Mouse (Mus musculus): ENCODE data around the gene Wwox. TPM values are rescaled to one million over a fixed set of nuclear protein-coding genes. Genes with fewer than 3 reads are reported as not detected.

The Wwox gene
- polyA plus RNA-seq, 1 experiment: 17.3 TPM

DNA sequence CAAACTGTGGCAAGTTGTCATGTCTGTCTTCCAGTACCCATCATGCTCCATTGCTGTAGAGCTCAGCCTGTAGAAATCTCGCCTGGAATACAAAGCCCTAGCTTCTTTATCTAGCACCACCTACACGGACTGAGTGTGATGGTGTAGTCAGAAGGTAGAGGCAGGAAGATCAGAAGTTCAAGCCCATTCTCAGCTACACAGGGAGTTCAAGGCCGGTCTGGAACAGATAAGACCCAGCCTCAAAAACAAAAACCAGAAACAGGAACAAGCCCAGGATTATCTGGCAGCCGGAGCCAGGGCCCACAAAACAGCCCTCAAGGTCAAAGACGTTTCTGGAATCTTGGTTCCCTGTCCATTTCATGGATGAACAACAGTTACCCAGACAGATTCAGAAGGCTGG is 629.3 kb downstream of the Wwox start:
- Histone ChIP-seq H3K4me1 (ENCODE audit: control insufficient read depth, insufficient read depth, low read length) (no peaks in the 10 kb centered on the region), H3K4me3 (ENCODE audit: insufficient read depth, low read length) (no peak overlapping the region), H3K27ac (ENCODE audit: insufficient read depth, low read length) (no peak overlapping the region)
- TF ChIP-seq POLR2A (IDR thresholded peaks at IDR 0.05; ENCODE audit: extremely low read depth, insufficient read depth, low read length) (no peak), CTCF (IDR thresholded peaks at IDR 0.05; ENCODE audit: extremely low read depth, insufficient read depth, low read length) (no peak)

DNA sequence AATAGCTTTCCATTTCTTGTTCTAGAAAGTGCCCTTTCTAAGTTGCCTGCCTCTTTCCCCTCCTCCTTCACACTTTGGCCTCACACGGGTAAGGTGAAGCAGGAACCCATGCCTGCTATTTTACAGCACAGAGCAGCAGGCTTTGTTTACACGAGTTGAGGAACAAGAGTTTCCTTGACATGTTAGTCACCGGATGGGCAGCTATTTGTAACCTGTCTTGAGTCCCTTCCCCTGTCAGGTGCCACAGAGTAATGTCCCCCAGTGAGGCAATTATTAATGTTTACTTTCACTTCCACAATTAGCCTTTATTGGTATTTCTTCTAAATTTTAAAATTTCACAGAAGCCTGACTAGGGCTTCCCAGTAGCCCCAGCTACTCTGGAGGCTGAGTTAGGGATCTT is 630.8 kb downstream of the Wwox start:
- Histone ChIP-seq H3K4me1 (ENCODE audit: control insufficient read depth, insufficient read depth, low read length) (no peaks in the 10 kb centered on the region), H3K4me3 (ENCODE audit: insufficient read depth, low read length) (no peak overlapping the region), H3K27ac (ENCODE audit: insufficient read depth, low read length) (no peak overlapping the region)
- TF ChIP-seq POLR2A (IDR thresholded peaks at IDR 0.05; ENCODE audit: extremely low read depth, insufficient read depth, low read length): no peak
- no peak for TF ChIP-seq CTCF (IDR thresholded peaks at IDR 0.05; ENCODE audit: extremely low read depth, insufficient read depth, low read length)

DNA sequence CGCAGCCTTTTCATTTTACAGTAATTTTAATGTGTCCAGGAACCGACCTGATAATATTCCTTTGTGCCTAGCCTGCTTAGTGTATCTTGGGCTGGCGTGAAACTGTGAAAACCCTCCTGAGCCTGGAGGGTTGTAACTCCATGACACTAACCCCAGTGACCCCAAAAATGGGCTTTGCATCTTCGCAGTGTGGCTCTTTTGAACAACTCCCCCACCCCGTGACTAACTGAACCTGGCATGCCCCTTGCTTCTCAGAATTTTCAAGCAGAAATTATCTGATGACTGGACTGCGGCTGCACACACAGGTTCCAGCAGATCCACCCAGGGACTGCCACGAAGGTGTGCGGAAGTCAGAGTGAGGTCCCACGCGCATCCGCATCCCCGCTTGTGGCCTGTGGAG is 631.8 kb downstream of the Wwox start:
- no peak for TF ChIP-seq CTCF (IDR thresholded peaks at IDR 0.05; ENCODE audit: extremely low read depth, insufficient read depth, low read length)
- TF ChIP-seq POLR2A (IDR thresholded peaks at IDR 0.05; ENCODE audit: extremely low read depth, insufficient read depth, low read length): no peak
- Histone ChIP-seq H3K4me3 (ENCODE audit: insufficient read depth, low read length) (no peak overlapping the region), H3K27ac (ENCODE audit: insufficient read depth, low read length) (no peak overlapping the region)

DNA sequence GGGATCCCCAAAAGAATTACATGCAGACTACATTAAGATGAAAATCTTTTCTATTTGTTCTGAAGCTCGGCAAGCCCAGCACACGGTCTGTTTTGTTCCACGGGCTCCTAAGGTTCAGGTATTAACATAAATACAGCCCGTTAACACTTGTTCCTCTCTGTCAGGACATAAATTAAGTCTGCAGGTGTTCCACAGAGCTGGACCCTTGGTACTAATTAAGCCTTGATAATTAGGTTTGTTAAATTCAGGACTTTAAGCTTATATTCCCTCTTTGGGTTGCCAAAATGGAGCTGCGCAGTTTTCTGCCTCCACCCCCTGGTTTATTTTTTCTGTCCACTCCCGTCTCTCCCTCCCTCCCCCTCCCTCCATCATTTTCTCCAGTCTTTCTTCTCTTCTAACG is 638.8 kb downstream of the Wwox start:
- Histone ChIP-seq H3K4me1 (ENCODE audit: control insufficient read depth, insufficient read depth, low read length) (peaks cover 6% of the 10 kb centered on the region), H3K27ac (ENCODE audit: insufficient read depth, low read length) (no peak overlapping the region), H3K4me3 (ENCODE audit: insufficient read depth, low read length) (no peak overlapping the region)
- no peak for TF ChIP-seq POLR2A (IDR thresholded peaks at IDR 0.05; ENCODE audit: extremely low read depth, insufficient read depth, low read length)
- TF ChIP-seq CTCF (IDR thresholded peaks at IDR 0.05; ENCODE audit: extremely low read depth, insufficient read depth, low read length): no peak

More for the DNA sequence above, 631.8 kb downstream of the Wwox start:
- no peaks in the 10 kb centered on the region for H3K4me1 ChIP-seq (ENCODE audit: control insufficient read depth, insufficient read depth, low read length)

DNA sequence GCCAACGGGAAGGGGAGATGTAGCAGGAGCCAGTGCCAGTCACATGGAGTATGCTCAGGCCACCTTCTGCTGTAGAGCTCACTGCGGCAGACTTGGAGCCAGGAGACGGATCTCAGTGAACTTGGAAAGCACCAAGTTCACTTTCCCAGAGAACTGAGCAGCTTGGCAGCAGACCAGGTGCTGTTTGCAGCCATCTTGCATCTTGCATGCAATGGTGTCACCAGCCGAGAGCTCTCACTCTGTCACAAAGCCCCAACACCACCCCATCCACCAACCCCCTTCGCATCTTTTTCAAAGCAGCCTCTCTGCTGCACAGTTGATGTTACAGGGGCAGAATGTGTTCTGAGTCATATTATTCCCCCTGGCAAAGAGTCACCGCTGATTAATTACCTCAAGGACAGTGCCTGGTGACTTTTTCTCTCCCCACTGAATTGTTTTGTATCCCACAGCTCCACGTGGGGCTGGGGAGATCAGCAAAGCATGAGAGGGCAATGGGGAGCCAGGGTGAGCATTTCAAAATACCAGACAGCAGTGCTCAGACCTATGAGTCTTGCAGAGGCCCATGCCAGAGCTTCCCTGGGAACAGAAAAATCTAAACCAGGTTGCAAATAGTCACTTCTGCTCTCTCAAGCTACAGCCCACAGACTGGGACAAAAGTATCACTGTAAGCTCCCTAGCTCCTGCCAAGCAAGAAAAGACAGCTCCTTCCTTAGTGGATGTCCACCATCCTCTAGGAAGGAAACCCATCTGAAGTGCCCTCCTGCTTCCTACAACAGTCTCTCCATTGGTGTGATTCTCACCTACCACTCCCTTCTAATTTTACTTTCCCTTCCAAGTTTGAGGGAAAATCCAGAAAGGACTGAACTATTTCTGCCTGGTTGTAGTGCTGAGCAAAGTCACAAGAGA is 642.1 kb downstream of the Wwox start:
- peaks cover 6% of the 10 kb centered on the region for H3K4me1 ChIP-seq (ENCODE audit: control insufficient read depth, insufficient read depth, low read length)
- H3K27ac ChIP-seq (ENCODE audit: insufficient read depth, low read length): no peak overlapping the region
- no peak overlapping the region for H3K4me3 ChIP-seq (ENCODE audit: insufficient read depth, low read length)
- TF ChIP-seq POLR2A (IDR thresholded peaks at IDR 0.05; ENCODE audit: extremely low read depth, insufficient read depth, low read length): no peak
- TF ChIP-seq CTCF (IDR thresholded peaks at IDR 0.05; ENCODE audit: extremely low read depth, insufficient read depth, low read length): no peak

DNA sequence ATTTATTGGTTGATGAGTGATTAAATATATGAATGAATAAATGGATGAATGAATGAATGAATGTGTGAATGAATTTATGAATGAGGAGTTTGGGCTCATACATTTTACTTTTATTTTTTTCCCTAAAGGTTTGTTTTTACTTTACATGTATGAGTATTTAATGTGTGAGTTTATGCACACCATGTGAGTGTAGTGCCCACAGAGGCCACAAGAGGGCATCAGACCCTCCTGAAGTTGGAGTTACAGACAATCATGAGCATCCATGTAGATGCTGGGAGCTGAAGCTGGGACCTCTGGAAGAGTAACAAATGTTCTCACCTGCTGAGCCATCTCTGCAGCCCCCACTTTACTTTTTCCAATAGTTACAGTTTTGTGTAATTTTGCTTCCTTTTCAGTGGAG is 648.7 kb downstream of the Wwox start:
- no peak for TF ChIP-seq POLR2A (IDR thresholded peaks at IDR 0.05; ENCODE audit: extremely low read depth, insufficient read depth, low read length)
- H3K4me1 ChIP-seq (ENCODE audit: control insufficient read depth, insufficient read depth, low read length): no peaks in the 10 kb centered on the region
- no peak overlapping the region for H3K4me3 ChIP-seq (ENCODE audit: insufficient read depth, low read length)
- H3K27ac ChIP-seq (ENCODE audit: insufficient read depth, low read length): no peak overlapping the region

DNA sequence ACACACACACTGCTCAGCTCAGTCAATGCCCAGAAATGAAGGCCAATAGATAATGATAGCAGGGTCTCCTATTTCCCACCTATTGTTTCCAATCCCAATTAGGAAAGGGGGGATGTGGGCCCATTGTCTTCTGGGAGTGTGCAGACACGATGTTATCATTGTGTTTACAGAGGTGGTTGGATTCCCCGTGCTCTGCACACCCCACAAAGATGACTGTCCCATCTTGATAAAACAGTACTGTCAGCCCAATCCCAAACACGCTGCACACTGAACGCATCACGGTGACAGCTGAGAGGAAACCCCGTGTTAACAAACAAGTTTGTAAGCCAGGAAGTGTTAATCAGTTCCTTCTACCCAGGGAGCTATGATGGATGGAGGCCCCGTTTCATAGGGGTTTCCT is 650.3 kb downstream of the Wwox start:
- H3K27ac ChIP-seq (ENCODE audit: insufficient read depth, low read length): no peak overlapping the region
- no peaks in the 10 kb centered on the region for H3K4me1 ChIP-seq (ENCODE audit: control insufficient read depth, insufficient read depth, low read length)
- H3K4me3 ChIP-seq (ENCODE audit: insufficient read depth, low read length): no peak overlapping the region
- TF ChIP-seq CTCF (IDR thresholded peaks at IDR 0.05; ENCODE audit: extremely low read depth, insufficient read depth, low read length) (no peak), POLR2A (IDR thresholded peaks at IDR 0.05; ENCODE audit: extremely low read depth, insufficient read depth, low read length) (no peak)

DNA sequence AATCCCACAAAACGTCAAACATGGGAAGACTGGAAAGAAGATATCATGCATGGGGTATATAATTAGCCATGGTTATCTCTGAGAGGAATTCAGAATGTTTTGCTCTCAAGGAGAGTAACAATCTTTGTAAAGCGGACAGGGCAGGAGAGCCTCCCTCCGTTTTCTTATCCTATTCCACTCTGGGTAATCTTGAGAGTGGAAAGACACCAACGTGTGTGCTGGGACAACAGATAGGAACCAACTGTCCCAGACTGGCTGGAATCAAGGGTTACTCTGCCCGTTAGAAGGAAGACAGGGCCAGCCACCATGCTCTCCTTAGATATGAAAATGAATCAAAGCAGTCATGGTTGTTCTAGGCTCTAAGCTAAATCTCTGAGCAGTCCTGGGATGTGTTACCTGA is 650.7 kb downstream of the Wwox start:
- H3K4me1 ChIP-seq (ENCODE audit: control insufficient read depth, insufficient read depth, low read length): no peaks in the 10 kb centered on the region
- no peak for TF ChIP-seq CTCF (IDR thresholded peaks at IDR 0.05; ENCODE audit: extremely low read depth, insufficient read depth, low read length)
- TF ChIP-seq POLR2A (IDR thresholded peaks at IDR 0.05; ENCODE audit: extremely low read depth, insufficient read depth, low read length): no peak
- no peak overlapping the region for H3K4me3 ChIP-seq (ENCODE audit: insufficient read depth, low read length)
- no peak overlapping the region for H3K27ac ChIP-seq (ENCODE audit: insufficient read depth, low read length)

DNA sequence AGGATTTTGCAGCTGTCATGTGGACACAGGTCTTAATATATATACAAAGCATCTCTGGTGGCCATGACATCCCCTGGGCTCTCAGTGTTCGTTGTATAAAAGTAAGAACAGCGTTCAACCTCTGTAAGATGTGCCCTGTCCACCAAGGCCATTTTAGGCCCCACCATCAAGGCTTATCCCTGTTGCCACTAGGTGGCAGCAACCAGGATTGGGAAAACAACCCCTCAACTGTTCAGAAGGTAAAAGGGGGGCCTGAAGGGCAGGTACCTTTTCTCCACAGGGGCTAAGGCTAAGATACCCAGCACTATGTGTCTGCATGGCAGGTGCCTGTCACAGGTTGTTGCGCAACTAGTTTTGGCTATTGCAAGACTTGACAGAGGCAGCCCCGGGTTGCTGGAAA is 656.1 kb downstream of the Wwox start:
- peak; percentile 47 for TF ChIP-seq CTCF (IDR thresholded peaks at IDR 0.05; ENCODE audit: extremely low read depth, insufficient read depth, low read length)
- no peak for TF ChIP-seq POLR2A (IDR thresholded peaks at IDR 0.05; ENCODE audit: extremely low read depth, insufficient read depth, low read length)
- no peak overlapping the region for H3K27ac ChIP-seq (ENCODE audit: insufficient read depth, low read length)
- H3K4me3 ChIP-seq (ENCODE audit: insufficient read depth, low read length): no peak overlapping the region
- no peaks in the 10 kb centered on the region for H3K4me1 ChIP-seq (ENCODE audit: control insufficient read depth, insufficient read depth, low read length)

DNA sequence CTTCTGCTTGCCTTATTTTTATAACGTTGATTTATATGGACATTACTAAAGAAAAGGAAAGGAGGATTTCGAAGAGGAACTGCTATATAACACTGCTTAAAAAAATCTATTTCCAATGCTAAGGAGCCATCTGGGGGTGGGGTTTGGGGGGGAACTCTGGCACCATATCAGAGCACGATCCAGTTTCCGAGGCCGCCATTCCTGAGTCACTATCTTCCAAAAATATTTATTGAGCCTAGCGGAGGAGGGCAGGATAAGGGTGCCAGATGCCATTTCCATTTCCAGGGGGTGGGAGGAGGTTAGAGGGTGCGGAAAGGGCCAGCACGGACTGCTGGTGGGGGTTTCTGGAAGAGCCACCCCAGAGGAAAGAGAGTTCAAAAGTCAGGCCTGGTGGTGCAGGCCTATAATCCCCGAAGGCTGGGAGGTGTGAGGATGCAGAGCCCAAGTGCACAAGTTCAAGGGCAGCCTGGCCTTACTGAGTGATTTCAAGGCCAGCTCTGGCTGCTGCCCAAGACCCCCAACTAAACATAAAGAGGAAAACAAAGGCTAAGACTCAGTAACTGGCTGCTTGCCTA is 658.6 kb downstream of the Wwox start:
- TF ChIP-seq CTCF (IDR thresholded peaks at IDR 0.05; ENCODE audit: extremely low read depth, insufficient read depth, low read length) (no peak), POLR2A (IDR thresholded peaks at IDR 0.05; ENCODE audit: extremely low read depth, insufficient read depth, low read length) (no peak)
- Histone ChIP-seq H3K4me3 (ENCODE audit: insufficient read depth, low read length) (no peak overlapping the region), H3K4me1 (ENCODE audit: control insufficient read depth, insufficient read depth, low read length) (no peaks in the 10 kb centered on the region), H3K27ac (ENCODE audit: insufficient read depth, low read length) (no peak overlapping the region)
